Mouse (Mus musculus) midbrain, embryonic 16.5 days (tissue): ENCODE data around the gene Ttc21a. TPM values are rescaled to one million over a fixed set of nuclear protein-coding genes. Genes with fewer than 3 reads are reported as not detected.
A peak's percentile ranks its signal among the peaks of the same experiment; 100 is the strongest.

Experiments
- ATAC-seq: fragments of 200-750 bp; cut with Nextera tagmentation; 2 replicates; pipeline ENCODE4 v1.8.0; 2017; ENCODE audit warnings: moderate TSS enrichment
- H3K27ac ChIP-seq: fragments of 300-500 bp; sonication (generic); 2 replicates; pipeline ENCODE4 v1.5.1; 2014; ENCODE audit warnings: mild to moderate bottlenecking, low read length, mixed read lengths
- H3K27me3 ChIP-seq: fragments of 300-500 bp; sonication (generic); 2 replicates; pipeline ENCODE4 v1.6.1; 2014; ENCODE audit warnings: low read depth, low read length, mixed read lengths; ENCODE audit not compliant: control insufficient read depth, insufficient read depth
- H3K36me3 ChIP-seq: fragments of 300-500 bp; sonication (generic); 2 replicates; pipeline ENCODE4 v1.6.1; 2014; ENCODE audit warnings: mild to moderate bottlenecking, low read length, moderate library complexity, mixed read lengths; ENCODE audit not compliant: control insufficient read depth, insufficient read depth
- H3K4me1 ChIP-seq: fragments of 300-500 bp; sonication (generic); 2 replicates; pipeline ENCODE4 v1.6.1; 2014; ENCODE audit warnings: mild to moderate bottlenecking, low read length, mixed read lengths; ENCODE audit not compliant: control insufficient read depth, insufficient read depth
- H3K4me2 ChIP-seq: fragments of 300-500 bp; sonication (generic); 2 replicates; pipeline ENCODE4 v1.6.1; 2014; ENCODE audit warnings: mild to moderate bottlenecking, low read length, mixed read lengths
- H3K4me3 ChIP-seq: fragments of 300-500 bp; sonication (generic); 2 replicates; pipeline ENCODE4 v1.5.1; 2014; ENCODE audit warnings: low read depth, mild to moderate bottlenecking, low read length, moderate library complexity, mixed read lengths
- H3K9ac ChIP-seq: fragments of 300-500 bp; sonication (generic); 2 replicates; pipeline ENCODE4 v1.6.1; 2014; ENCODE audit warnings: low read depth, low read length, mixed read lengths
- H3K9me3 ChIP-seq: fragments of 300-500 bp; sonication (generic); replicated peaks from 2 replicates; pipeline ENCODE4 v1.6.1; 2014; ENCODE audit warnings: mild to moderate bottlenecking, low read length, mixed read lengths; ENCODE audit not compliant: control insufficient read depth, poor library complexity, severe bottlenecking
- WGBS: fragments of 180-500 bp; shearing (Covaris S2); extraction: QIAGEN DNeasy Blood & Tissue Kit; methylation state at CpG from one replicate; pipeline ENCODE4 v1.1.7; 2014; 5-methylcytosine and 5-hydroxymethylcytosine counted together
- polyA plus RNA-seq: library from polyadenylated mRNA; unstranded; fragments of >200 nt; fragmentation: Nextera tagmentation; extraction: Ambion mirVana; gene quantifications from 2 replicates; pipeline ENCODE4 v1.2.1, GENCODE M21; 2015

Ttc21a gene
- polyA plus RNA-seq, 1 experiment from 2014 or later = 1.0 TPM

DNA sequence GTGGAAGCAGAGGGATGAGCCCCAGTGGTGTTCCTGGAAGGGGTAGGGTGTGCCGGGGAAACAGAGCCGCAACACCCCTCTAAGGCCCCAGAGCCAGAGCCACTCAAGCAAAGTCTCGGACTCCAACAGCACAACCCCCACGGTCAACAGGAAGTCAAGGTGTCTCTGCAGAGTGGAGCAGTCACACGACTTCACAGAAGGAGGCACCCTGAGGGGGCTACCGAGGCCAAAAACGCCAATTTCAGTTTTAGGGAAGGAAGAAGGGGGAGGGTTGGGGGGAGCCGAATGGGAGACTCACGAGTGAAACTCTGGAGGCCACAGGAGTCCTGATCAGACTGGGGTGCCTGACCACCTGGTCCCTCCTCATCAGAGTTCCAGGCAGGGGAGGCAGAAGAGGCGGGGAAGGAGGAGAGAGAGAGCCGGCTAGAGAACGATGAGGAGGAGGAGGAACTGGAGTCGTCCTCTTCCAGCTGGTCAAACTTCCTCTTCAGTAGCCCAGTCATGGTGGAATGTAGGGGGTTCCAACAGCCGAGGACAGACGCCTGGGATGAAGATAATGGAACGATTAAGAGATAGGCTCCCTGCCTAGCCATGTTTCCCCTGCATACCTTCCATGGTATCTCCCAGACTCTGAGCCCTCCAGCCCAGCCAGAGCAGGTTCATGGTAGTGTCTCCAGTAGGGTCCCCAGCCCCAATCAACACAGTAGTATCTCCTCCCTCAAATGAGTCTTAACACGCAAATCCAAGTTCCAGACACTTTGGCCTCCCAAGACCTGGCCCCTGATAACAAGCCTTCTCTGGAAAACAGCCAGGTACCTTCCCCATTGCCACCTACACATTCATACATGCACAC is 39.5 kb downstream of the Ttc21a start:
- H3K9ac ChIP-seq = no peak overlapping the region
- no peak overlapping the region for H3K4me3 ChIP-seq
- ATAC-seq = no peak
- H3K36me3 ChIP-seq = no peaks in the 10 kb centered on the region
- H3K4me1 ChIP-seq = peaks cover 12% of the 10 kb centered on the region
- H3K4me2 ChIP-seq = no peak overlapping the region
- no peak overlapping the region for H3K27ac ChIP-seq
- 65% methylated on average over 17 of the region's 17 CpGs for WGBS
- H3K27me3 ChIP-seq = no peaks in the 10 kb centered on the region
- H3K9me3 ChIP-seq = no peaks in the 10 kb centered on the region

DNA sequence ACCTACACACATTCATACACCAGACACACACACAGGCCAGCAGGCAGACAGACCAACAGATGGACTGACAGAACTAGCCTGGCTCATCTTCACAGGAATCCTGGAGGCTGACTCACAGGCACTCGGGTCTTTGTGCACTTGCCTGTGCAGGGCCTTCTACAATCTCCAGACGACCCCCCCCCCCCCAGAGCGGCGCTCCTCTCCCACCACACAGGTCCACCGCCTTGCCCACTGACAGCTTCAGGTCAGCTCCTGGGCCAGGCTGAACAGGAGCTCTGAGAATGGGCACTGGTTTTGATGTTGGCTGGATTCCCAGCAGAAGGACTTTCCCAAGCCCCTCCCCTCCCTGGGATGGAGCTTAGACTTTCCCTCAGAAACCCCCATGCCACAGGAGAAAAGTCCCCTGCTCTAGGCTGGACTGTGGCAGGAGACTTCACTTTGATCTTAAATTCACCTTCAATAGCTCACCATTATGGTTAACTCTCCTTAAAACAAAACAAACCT is 40.2 kb downstream of the Ttc21a start:
- no peak for ATAC-seq

DNA sequence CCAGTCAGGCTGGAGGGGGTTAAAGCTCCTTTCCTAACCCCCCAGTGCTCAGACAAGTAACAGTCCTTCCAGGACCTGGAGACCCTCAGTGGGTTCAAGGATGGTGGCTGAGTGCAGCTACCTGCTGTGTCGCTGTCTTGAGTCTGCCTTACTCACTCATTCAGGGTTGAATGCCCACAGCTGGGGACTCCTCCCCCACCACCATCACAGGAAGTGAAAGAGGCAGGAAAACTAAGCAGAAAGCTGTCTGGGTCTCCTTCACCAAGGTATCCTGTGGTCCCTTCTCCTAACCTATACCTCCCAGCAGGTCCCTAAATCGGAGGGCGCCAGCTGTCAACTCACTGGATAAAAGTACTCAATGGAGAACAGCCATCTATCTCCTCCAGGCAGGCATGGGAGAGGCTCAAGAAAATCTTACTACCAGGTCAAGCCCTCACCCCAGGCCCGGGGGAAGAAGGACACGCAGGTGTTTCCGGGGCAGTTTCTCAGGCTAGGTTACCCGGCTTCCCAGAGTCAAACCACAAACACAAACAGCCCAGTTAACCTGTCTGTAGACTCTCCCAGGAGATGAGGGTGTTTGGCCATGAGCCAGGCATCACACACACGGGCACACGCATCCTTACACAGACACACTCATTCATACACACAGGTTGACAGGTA is 40.9 kb downstream of the Ttc21a start:
- H3K4me3 ChIP-seq = no peak overlapping the region
- H3K9me3 ChIP-seq = no peaks in the 10 kb centered on the region
- no peaks in the 10 kb centered on the region for H3K36me3 ChIP-seq
- H3K27ac ChIP-seq = no peak overlapping the region
- H3K4me2 ChIP-seq = no peak overlapping the region
- H3K4me1 ChIP-seq = peaks cover 25% of the 10 kb centered on the region
- no peak overlapping the region for H3K9ac ChIP-seq
- peaks cover 4% of the 10 kb centered on the region; the same call in 1 of the 2 replicates for H3K27me3 ChIP-seq
- WGBS = 61% methylated on average over 9 of the region's 9 CpGs
- ATAC-seq = no peak

More for the DNA sequence above, 40.2 kb downstream of the Ttc21a start:
- Histone ChIP-seq H3K27ac (no peak overlapping the region), H3K27me3 (no peaks in the 10 kb centered on the region), H3K4me2 (no peak overlapping the region), H3K36me3 (no peaks in the 10 kb centered on the region), H3K4me1 (peaks cover 18% of the 10 kb centered on the region), H3K4me3 (no peak overlapping the region), H3K9me3 (no peaks in the 10 kb centered on the region), H3K9ac (no peak overlapping the region)
- 45% methylated on average over 5 of the region's 5 CpGs for WGBS

DNA sequence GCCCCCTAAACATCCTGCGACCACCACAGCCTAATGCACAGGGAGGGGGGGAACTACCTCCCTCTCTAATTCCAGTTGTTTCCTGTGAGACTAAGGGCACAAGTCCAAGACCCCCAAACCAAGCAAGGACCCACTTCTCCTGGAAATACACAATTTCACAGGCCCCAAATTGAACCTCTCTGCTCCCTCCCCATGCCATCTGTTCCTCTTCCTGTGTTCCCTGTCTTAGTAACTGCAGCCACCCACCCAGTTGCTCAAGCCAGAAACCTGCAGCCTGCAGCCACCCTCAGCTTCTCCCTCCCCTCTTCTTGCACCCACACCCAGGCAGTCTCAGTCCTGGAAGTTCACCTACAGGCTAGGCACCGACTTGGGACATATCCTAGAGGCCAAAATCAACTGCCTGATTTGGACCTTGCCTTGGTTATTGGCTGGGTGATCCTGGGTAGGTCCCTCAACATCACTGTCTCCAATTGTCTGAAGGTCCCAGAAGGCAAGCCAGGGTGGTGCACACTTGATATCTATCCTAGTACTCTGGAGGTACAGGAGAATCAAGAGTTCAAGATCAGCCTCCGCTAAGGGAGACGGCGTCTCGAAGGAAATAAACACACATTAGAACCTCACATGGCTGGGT is 41.5 kb downstream of the Ttc21a start:
- no peaks in the 10 kb centered on the region for H3K36me3 ChIP-seq
- no peak overlapping the region for H3K9ac ChIP-seq
- no peak overlapping the region for H3K27ac ChIP-seq
- H3K9me3 ChIP-seq = no peaks in the 10 kb centered on the region
- H3K4me1 ChIP-seq = peaks cover 25% of the 10 kb centered on the region
- no peak for ATAC-seq
- H3K4me2 ChIP-seq = no peak overlapping the region
- H3K4me3 ChIP-seq = no peak overlapping the region
- WGBS = 89% methylated on average over 6 of the region's 6 CpGs
- H3K27me3 ChIP-seq = peaks cover 8% of the 10 kb centered on the region; the same call in 1 of the 2 replicates

DNA sequence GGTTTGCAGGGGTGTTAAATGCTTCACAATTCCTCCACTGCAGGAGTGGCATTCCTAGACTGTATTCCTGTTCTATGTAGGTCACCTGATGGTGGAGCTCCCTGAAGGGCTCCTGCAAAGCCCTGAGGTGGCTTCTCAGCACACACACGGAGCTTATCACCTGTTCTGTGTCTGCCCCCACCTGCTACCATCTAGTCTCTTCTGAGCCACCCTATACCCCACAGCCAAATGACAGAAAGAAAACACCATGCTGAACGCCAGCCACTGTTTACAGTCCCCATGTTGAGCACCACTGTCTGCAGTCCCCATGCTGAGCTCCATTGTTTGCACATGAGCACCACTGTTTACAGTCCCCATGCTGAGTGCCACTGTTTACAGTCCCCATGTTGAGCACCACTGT is 42.3 kb downstream of the Ttc21a start:
- H3K4me1 ChIP-seq = peaks cover 25% of the 10 kb centered on the region
- no peak overlapping the region for H3K4me2 ChIP-seq
- peaks cover 14% of the 10 kb centered on the region for H3K27me3 ChIP-seq
- H3K27ac ChIP-seq = no peak overlapping the region
- ATAC-seq = no peak
- no peaks in the 10 kb centered on the region for H3K36me3 ChIP-seq
- no peak overlapping the region for H3K9ac ChIP-seq
- H3K4me3 ChIP-seq = no peak overlapping the region
- WGBS = 60% methylated on average over 2 of the region's 2 CpGs
- H3K9me3 ChIP-seq = no peaks in the 10 kb centered on the region

DNA sequence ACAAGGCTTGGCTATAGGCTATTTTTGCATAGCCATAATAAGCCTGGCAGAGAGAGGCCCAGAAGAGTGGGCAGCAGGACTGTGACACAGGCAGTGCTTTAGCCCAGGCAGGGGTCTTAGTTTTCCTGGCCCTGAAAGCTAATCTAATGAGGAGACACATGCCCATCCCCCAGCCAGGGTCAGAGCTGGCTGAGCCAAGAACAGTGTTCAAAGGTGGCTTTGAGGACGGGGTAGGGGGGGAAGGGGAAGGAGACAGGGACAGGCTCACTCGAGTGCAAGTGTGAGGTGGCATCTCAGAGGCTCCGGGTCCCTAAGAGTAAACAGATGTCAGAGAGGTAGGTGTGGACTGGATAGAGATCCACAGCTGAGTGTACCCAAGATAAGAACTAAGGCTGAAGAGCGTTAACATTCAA is 43.4 kb downstream of the Ttc21a start:
- WGBS = 8% methylated on average over 4 of the region's 4 CpGs
- H3K9ac ChIP-seq = no peak overlapping the region
- peaks cover 25% of the 10 kb centered on the region for H3K4me1 ChIP-seq

DNA sequence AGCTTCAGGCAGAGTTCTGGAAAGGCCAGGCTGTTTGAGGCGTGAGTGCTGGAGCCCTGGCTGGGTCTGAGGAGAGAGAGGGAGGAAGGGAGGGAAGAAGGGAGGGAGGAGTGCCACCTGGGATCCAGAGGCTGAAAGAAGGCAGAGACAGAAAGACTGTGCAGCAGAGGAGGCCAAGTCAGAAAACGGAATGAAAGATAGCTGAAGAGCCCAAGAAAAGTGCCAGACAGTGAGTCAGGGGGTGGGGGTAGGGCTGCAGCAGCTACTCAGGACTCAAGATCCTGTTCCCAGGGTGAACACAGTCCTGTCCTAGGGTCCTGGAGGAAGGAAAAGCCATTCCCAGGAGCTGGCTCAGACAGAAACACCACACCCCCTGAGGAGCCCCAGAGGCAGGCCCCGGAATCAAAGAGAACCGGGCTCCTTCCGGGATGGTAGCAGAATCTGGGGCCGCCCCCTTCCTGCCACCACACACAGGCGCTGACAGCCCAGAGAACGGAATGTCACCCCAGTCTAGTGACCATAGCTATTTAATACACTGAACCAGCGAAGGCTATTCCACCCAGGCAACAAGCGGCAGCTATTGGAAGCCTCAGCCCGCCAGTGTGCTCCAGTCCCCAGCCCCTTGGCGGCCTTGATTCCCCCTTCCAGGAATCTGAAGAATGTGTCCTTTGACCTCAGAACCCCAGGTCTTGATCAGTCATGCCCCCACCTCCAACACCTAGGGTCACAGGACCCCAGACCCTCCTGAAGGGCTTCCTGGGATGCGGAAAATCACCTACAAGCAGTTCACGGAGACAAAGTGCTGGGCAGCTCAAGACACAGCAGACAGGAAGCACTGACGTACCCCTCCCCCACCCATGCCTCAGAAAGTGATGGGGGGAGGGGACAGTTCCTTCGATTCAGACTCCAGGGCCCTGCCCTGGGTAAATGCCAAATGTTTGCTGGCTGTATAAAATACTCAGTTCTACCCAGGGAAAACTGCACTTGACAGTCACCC is 44.1 kb downstream of the Ttc21a start:
- Histone ChIP-seq H3K36me3 (no peaks in the 10 kb centered on the region), H3K9ac (0 out of 2 replicates have a peak overlapping the region, but pooled peaks have one; percentile 15), H3K27ac (peak overlapping the region; percentile 67; the same call in 1 of the 2 replicates), H3K4me3 (0 out of 2 replicates have a peak overlapping the region, but pooled peaks have one; percentile 7), H3K4me2 (peak overlapping the region; percentile 87), H3K4me1 (peaks cover 25% of the 10 kb centered on the region), H3K27me3 (peaks cover 14% of the 10 kb centered on the region), H3K9me3 (no peaks in the 10 kb centered on the region)
- 0 out of 2 replicates have a peak, but pooled peaks have one; percentile 20 for ATAC-seq
- 3% methylated on average over 16 of the region's 16 CpGs for WGBS

More for the DNA sequence above, 43.4 kb downstream of the Ttc21a start:
- Histone ChIP-seq H3K4me2 (peak overlapping the region; percentile 87; the same call in 1 of the 2 replicates), H3K4me3 (no peak overlapping the region), H3K27ac (peak overlapping the region; percentile 67; the same call in 1 of the 2 replicates), H3K9me3 (no peaks in the 10 kb centered on the region), H3K36me3 (no peaks in the 10 kb centered on the region), H3K27me3 (peaks cover 14% of the 10 kb centered on the region)
- ATAC-seq = no peak
